Mouse (Mus musculus): ENCODE results near the gene Setd1a. TPM values are rescaled to one million over a fixed set of nuclear protein-coding genes. Genes with fewer than 3 reads are reported as not detected.
A peak's percentile ranks its signal among the peaks of the same experiment; 100 is the strongest.

Gene Setd1a
- polyA plus RNA-seq, 1 experiment from 2014 or later = 25.5 TPM

DNA sequence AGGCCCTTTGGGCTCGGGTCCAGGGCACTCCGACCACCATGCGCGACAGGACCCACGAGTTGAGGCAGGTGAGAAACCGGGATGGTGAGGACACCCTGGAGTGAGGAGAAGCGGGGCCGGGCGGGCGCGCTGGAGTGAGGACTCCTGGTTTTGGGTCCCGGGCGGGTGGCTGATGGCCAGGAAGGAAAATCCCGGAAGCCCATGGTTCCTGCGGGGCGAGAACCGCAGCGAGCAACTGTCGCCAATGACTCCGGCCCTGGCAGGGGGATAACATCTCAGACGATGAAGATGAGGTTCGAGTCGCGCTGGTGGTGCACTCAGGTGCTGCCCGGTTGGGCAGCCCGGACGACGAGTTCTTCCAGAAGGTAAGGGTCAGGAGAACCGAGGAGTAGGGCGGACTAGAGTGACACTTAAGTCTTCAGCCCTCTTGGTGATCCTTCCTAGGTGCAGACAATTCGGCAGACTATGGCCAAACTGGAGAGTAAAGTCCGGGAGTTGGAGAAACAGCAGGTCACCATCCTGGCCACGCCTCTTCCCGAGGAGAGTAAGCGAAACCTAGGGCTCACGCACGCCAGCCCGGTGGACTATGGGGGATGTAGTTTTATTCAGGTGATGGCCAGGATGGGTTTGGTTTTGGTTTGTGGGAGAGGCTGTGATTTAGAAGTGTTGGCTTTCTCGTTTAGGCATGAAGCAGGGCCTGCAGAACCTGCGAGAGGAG lies 65.7 kb downstream of the Setd1a start:
- Histone ChIP-seq H3K4me3 (peak overlapping the region; percentile 79), H3K27me3 (no peaks in the 10 kb centered on the region), H3K9me3 (no peaks in the 10 kb centered on the region), H3K4me1 (no peaks in the 10 kb centered on the region; the same call in 1 of the 2 replicates), H3K9ac (peak overlapping the region; percentile 67), H3K4me2 (replicated peaks) (peak overlapping the region; percentile 90), H3K27ac (peak overlapping the region; percentile 89), H3K36me3 (peaks cover 22% of the 10 kb centered on the region)
- ATAC-seq (ENCODE audit: insufficient number of reproducible peaks, insufficient read depth, low FRiP score, low TSS enrichment) = peak; percentile 26; the same call in 1 of the 2 replicates
- WGBS = under 1% methylated on average over 40 of the region's 40 CpGs

Other genes starting within 250 kb of the Setd1a start
- 4.8 and 5.7 TPM in 2 replicates for gene Tmem265, start 215.3 kb upstream of the Setd1a start, polyA plus RNA-seq (2016; fragmentation: Nextera tagmentation; extraction: Ambion mirVana)
- gene Phkg2, start 203.3 kb upstream of the Setd1a start, polyA plus RNA-seq (2016; fragmentation: Nextera tagmentation; extraction: Ambion mirVana) = 39.3 and 42.9 TPM in 2 replicates
- 11.0 and 11.3 TPM in 2 replicates for gene Ccdc189, start 188.1 kb upstream of the Setd1a start, polyA plus RNA-seq (2016; fragmentation: Nextera tagmentation; extraction: Ambion mirVana)
- gene Rnf40, start 187.9 kb upstream of the Setd1a start, polyA plus RNA-seq (2016; fragmentation: Nextera tagmentation; extraction: Ambion mirVana) = 63.0 and 66.2 TPM in 2 replicates
- 24.6 and 25.1 TPM in 2 replicates for gene Zfp629, start 160.9 kb upstream of the Setd1a start, polyA plus RNA-seq (2016; fragmentation: Nextera tagmentation; extraction: Ambion mirVana)
- 127 and 141 TPM in 2 replicates for gene Bcl7c, start 67.7 kb upstream of the Setd1a start, polyA plus RNA-seq (2016; fragmentation: Nextera tagmentation; extraction: Ambion mirVana)
- 27.7 and 30.5 TPM in 2 replicates for gene Ctf1, start 63.9 kb upstream of the Setd1a start, polyA plus RNA-seq (2016; fragmentation: Nextera tagmentation; extraction: Ambion mirVana)
- 0.55 and 0.68 TPM in 2 replicates for gene Ctf2, start 44.5 kb upstream of the Setd1a start, polyA plus RNA-seq (2016; fragmentation: Nextera tagmentation; extraction: Ambion mirVana)
- 11.8 and 11.9 TPM in 2 replicates for gene Fbxl19, start 32.1 kb upstream of the Setd1a start, polyA plus RNA-seq (2016; fragmentation: Nextera tagmentation; extraction: Ambion mirVana)
- 16.7 and 17.5 TPM in 2 replicates for gene Orai3, start 6.9 kb upstream of the Setd1a start, polyA plus RNA-seq (2016; fragmentation: Nextera tagmentation; extraction: Ambion mirVana)
- not detected in 2 replicates for gene Gm49388, start 8.9 kb downstream of the Setd1a start, polyA plus RNA-seq (2016; fragmentation: Nextera tagmentation; extraction: Ambion mirVana)
- 10.3 and 10.9 TPM in 2 replicates for gene Hsd3b7, start 23.9 kb downstream of the Setd1a start, polyA plus RNA-seq (2016; fragmentation: Nextera tagmentation; extraction: Ambion mirVana)
- 36.1 and 41.5 TPM in 2 replicates for gene Stx4a, start 47.6 kb downstream of the Setd1a start, polyA plus RNA-seq (2016; fragmentation: Nextera tagmentation; extraction: Ambion mirVana)
- gene Stx1b, start 47.9 kb downstream of the Setd1a start, polyA plus RNA-seq (2016; fragmentation: Nextera tagmentation; extraction: Ambion mirVana) = 9.1 and 10.0 TPM in 2 replicates
- gene Zfp646, start 99.6 kb downstream of the Setd1a start, polyA plus RNA-seq (2016; fragmentation: Nextera tagmentation; extraction: Ambion mirVana) = 15.6 and 16.2 TPM in 2 replicates
- 31.8 and 32.9 TPM in 2 replicates for gene Zfp668, start 100.2 kb downstream of the Setd1a start, polyA plus RNA-seq (2016; fragmentation: Nextera tagmentation; extraction: Ambion mirVana)
- 1.2 and 1.3 TPM in 2 replicates for gene Prss53, start 114.3 kb downstream of the Setd1a start, polyA plus RNA-seq (2016; fragmentation: Nextera tagmentation; extraction: Ambion mirVana)
- not detected in 2 replicates for gene Gm21974, start 118.8 kb downstream of the Setd1a start, polyA plus RNA-seq (2016; fragmentation: Nextera tagmentation; extraction: Ambion mirVana)
- 88.6 and 93.5 TPM in 2 replicates for gene Vkorc1, start 118.9 kb downstream of the Setd1a start, polyA plus RNA-seq (2016; fragmentation: Nextera tagmentation; extraction: Ambion mirVana)
- gene Bckdk, start 127.4 kb downstream of the Setd1a start, polyA plus RNA-seq (2016; fragmentation: Nextera tagmentation; extraction: Ambion mirVana) = 86.9 and 88.2 TPM in 2 replicates
- gene Kat8, start 135.8 kb downstream of the Setd1a start, polyA plus RNA-seq (2016; fragmentation: Nextera tagmentation; extraction: Ambion mirVana) = 50.9 and 53.7 TPM in 2 replicates
- 8.3 and 8.4 TPM in 2 replicates for gene Prss8, start 153.4 kb downstream of the Setd1a start, polyA plus RNA-seq (2016; fragmentation: Nextera tagmentation; extraction: Ambion mirVana)
- 10.5 and 11.2 TPM in 2 replicates for gene Prss36, start 170.1 kb downstream of the Setd1a start, polyA plus RNA-seq (2016; fragmentation: Nextera tagmentation; extraction: Ambion mirVana)
- gene Fus, start 190.8 kb downstream of the Setd1a start, polyA plus RNA-seq (2016; fragmentation: Nextera tagmentation; extraction: Ambion mirVana) = 582 and 594 TPM in 2 replicates
- gene Pycard, start 217.2 kb downstream of the Setd1a start, polyA plus RNA-seq (2016; fragmentation: Nextera tagmentation; extraction: Ambion mirVana) = 11.2 and 13.6 TPM in 2 replicates
- gene Trim72, start 227.3 kb downstream of the Setd1a start, polyA plus RNA-seq (2016; fragmentation: Nextera tagmentation; extraction: Ambion mirVana) = 0.34 and 0.45 TPM in 2 replicates